Mouse (Mus musculus) CH12.LX (cell line): ENCODE data around the gene C330021F23Rik.

Source experiments
- CHD1 ChIP-seq: IDR thresholded peaks from 2 replicates; pipeline ENCODE4 v1.6.1; 2012; ENCODE audit warnings: low read depth, low read length, improper control_type of control experiment, inconsistent platforms
- CTCF ChIP-seq, 2 experiments: IDR thresholded peaks in 1 of 2; conservative IDR thresholded peaks in 1 of 2; 2 replicates each; pipeline ENCODE4 v1.5.1; 2011 to 2012; ENCODE audit warnings: low read depth in 2 of 2, low read length in 2 of 2, improper control_type of control experiment in 1 of 2, inconsistent platforms in 1 of 2, mild to moderate bottlenecking in 1 of 2, moderate library complexity in 1 of 2
- E2F4 ChIP-seq: IDR thresholded peaks from 2 replicates; pipeline ENCODE4 v1.6.1; 2011; ENCODE audit warnings: low read depth, low read length, improper control_type of control experiment; ENCODE audit not compliant: insufficient replicate concordance
- ELF1 ChIP-seq: IDR thresholded peaks from 2 replicates; pipeline ENCODE4 v1.6.1; 2014; ENCODE audit warnings: low read depth, mild to moderate bottlenecking, inconsistent platforms, low read length, improper control_type of control experiment
- EP300 ChIP-seq: IDR thresholded peaks from 2 replicates; pipeline ENCODE4 v1.6.1; 2011; ENCODE audit warnings: low read length, improper control_type of control experiment
- ETS1 ChIP-seq: conservative IDR thresholded peaks from 2 replicates; pipeline ENCODE4 v1.6.1; 2012; ENCODE audit warnings: low read depth, mild to moderate bottlenecking, inconsistent platforms, low read length, improper control_type of control experiment, moderate library complexity
- HCFC1 ChIP-seq: IDR thresholded peaks from 2 replicates; pipeline ENCODE4 v1.6.1; 2012; ENCODE audit warnings: low read depth, mild to moderate bottlenecking, inconsistent platforms, low read length, improper control_type of control experiment
- MAX ChIP-seq: IDR thresholded peaks from 2 replicates; pipeline ENCODE4 v1.6.1; 2011; ENCODE audit warnings: low read length, improper control_type of control experiment
- POLR2A ChIP-seq: IDR thresholded peaks from 2 replicates; pipeline ENCODE4 v1.6.1; 2011; ENCODE audit warnings: low read depth, mild to moderate bottlenecking, improper control_type of control experiment, low read length
- RAD21 ChIP-seq: IDR thresholded peaks from 2 replicates; pipeline ENCODE4 v1.6.1; 2011; ENCODE audit warnings: low read depth, mild to moderate bottlenecking, low read length, improper control_type of control experiment, moderate library complexity
- RCOR1 ChIP-seq: conservative IDR thresholded peaks from 2 replicates; pipeline ENCODE4 v1.6.1; 2012; ENCODE audit warnings: low read depth, mild to moderate bottlenecking, inconsistent platforms, low read length, improper control_type of control experiment
- ZC3H11A ChIP-seq: IDR thresholded peaks from 2 replicates; pipeline ENCODE4 v1.6.1; 2012; ENCODE audit warnings: low read depth, mild to moderate bottlenecking, inconsistent platforms, low read length, improper control_type of control experiment
- ZKSCAN1 ChIP-seq: IDR thresholded peaks from 2 replicates; pipeline ENCODE4 v1.6.1; 2012; ENCODE audit warnings: low read depth, inconsistent platforms, low read length, improper control_type of control experiment, borderline replicate concordance
- ZNF384 ChIP-seq: IDR thresholded peaks from 2 replicates; pipeline ENCODE4 v1.6.1; 2012; ENCODE audit warnings: low read depth, low read length, improper control_type of control experiment, inconsistent platforms

- no peak for TF ChIP-seq CHD1
- no peak for TF ChIP-seq ZNF384
- TF ChIP-seq ZKSCAN1 = no peak
- no peak for TF ChIP-seq ZC3H11A
- TF ChIP-seq ELF1 = no peak
- TF ChIP-seq POLR2A = no peak
- TF ChIP-seq RAD21 = no peak
- no peak for TF ChIP-seq CTCF (conservative IDR thresholded peaks at IDR 0.05 in 1 of 2, IDR thresholded peaks at IDR 0.05 in 1 of 2; ENCODE audit: low read depth in 2 of 2, low read length in 2 of 2)
- TF ChIP-seq MAX = no peak
- no peak for TF ChIP-seq EP300
- no peak for TF ChIP-seq HCFC1
- no peak for TF ChIP-seq E2F4
- no peak for TF ChIP-seq RCOR1
- TF ChIP-seq ETS1 = no peak
Observed at GRCm38 (mm10) chr8:3546511-3546910, 21.3 kb upstream of the C330021F23Rik start.
